Mouse (Mus musculus) thymus, postnatal 36 days (tissue): ENCODE measurements around the gene Zfp451.
"Not testable (repeated sequence)": the region's sequence is repeated elsewhere in the genome, so short reads cannot be mapped to it uniquely, and the experiment has no call there.

Experiments
- DNase-seq, 2 experiments: peaks; one replicate each; pipeline ENCODE4 v3.0.0; 2022; ENCODE audit warnings: mixed read lengths in 2 of 2

The Zfp451 gene

GRCm38 (mm10) chr1:33813868-33814794 is at the start of gene Zfp451:
Gene Zfp451, minus strand, starts transcription at chr1:33814595.
- peak; percentile 90 to 91 for DNase-seq

GRCm38 (mm10) chr1:33846807-33847206 is 32.4 kb upstream of the Zfp451 start:
- DNase-seq = no peak

GRCm38 (mm10) chr1:33843823-33844222 is 29.4 kb upstream of the Zfp451 start:
- DNase-seq = no peak

GRCm38 (mm10) chr1:33838952-33839351 is 24.6 kb upstream of the Zfp451 start:
- not testable (repeated sequence) for DNase-seq

- no peak for DNase-seq
These were observed 16.2 kb upstream of the Zfp451 start for GRCm38 (mm10) chr1:33830586-33830985.

- DNase-seq = no peak
These were observed 3.5 kb upstream of the Zfp451 start for GRCm38 (mm10) chr1:33817931-33818330.

GRCm38 (mm10) chr1:33813495-33813867 is 914 bp downstream of the Zfp451 start:
- no peak for DNase-seq

GRCm38 (mm10) chr1:33803323-33803722 is 11.1 kb downstream of the Zfp451 start:
- no peak for DNase-seq

GRCm38 (mm10) chr1:33799620-33800019 is 14.8 kb downstream of the Zfp451 start:
- DNase-seq = no peak

GRCm38 (mm10) chr1:33788493-33788892 is 25.9 kb downstream of the Zfp451 start:
- no peak for DNase-seq

- no peak for DNase-seq
These were observed 26.3 kb downstream of the Zfp451 start for GRCm38 (mm10) chr1:33788072-33788471.

- no peak for DNase-seq
These were observed 29.8 kb downstream of the Zfp451 start for GRCm38 (mm10) chr1:33784561-33784960.

- DNase-seq = no peak
These were observed 38.2 kb downstream of the Zfp451 start for GRCm38 (mm10) chr1:33776175-33776611.

- no peak for DNase-seq
These were observed 42.3 kb downstream of the Zfp451 start for GRCm38 (mm10) chr1:33772106-33772505.

- no peak for DNase-seq
These were observed 42.8 kb downstream of the Zfp451 start for GRCm38 (mm10) chr1:33771621-33772020.

- DNase-seq = no peak
These were observed 45.6 kb downstream of the Zfp451 start for GRCm38 (mm10) chr1:33768827-33769226.

- DNase-seq = no peak
These were observed 46.2 kb downstream of the Zfp451 start for GRCm38 (mm10) chr1:33768091-33768787.

- no peak for DNase-seq
These were observed 47.6 kb downstream of the Zfp451 start for GRCm38 (mm10) chr1:33766520-33767508.

- no peak for DNase-seq
These were observed 48.8 kb downstream of the Zfp451 start for GRCm38 (mm10) chr1:33765468-33766080.

- DNase-seq = no peak
These were observed 50.6 kb downstream of the Zfp451 start for GRCm38 (mm10) chr1:33763826-33764225.

- peak in 1 of 2 experiments; percentile 14 for DNase-seq
These were observed 55.9 kb downstream of the Zfp451 start for GRCm38 (mm10) chr1:33758488-33758887.

GRCm38 (mm10) chr1:33757491-33758041 is 56.8 kb downstream of the Zfp451 start, which contains the start of gene Bag2:
Gene Bag2, minus strand, starts transcription at chr1:33757795.
- peak; percentile 55 to 58 for DNase-seq
